Mouse (Mus musculus): ENCODE measurements around the gene Lrrc29. TPM values are rescaled to one million over a fixed set of nuclear protein-coding genes. Genes with fewer than 3 reads are reported as not detected.

Gene Lrrc29
- total RNA-seq (2021) = 1 to 10 TPM; 5.1 to 5.2 TPM

GRCm38 (mm10) chr8:105326141-105326672 lies at the start of gene Lrrc29, which contains the start of gene Tmem208:
Gene Lrrc29, minus strand, starts transcription at chr8:105326278.
Gene Tmem208, plus strand, starts transcription at chr8:105326354.
- intact Hi-C loops (cut with DNase I) = loop anchor here (2.0 kb wide), 1 partner anchor 23 kb away; the partner anchor contains the start of gene Slc9a5
- peak; percentile 97 to 98 for DNase-seq (ENCODE audit: low spot score in 2 of 2)

- no peak for DNase-seq (ENCODE audit: low spot score in 2 of 2)
- intact Hi-C loops (cut with DNase I) = loop anchor here (5.0 kb wide), 1 partner anchor 103 kb away; no protein-coding TSS in a partner anchor
Observed at GRCm38 (mm10) chr8:105374513-105374966, 48.5 kb upstream of the Lrrc29 start.

GRCm38 (mm10) chr8:105373032-105373431 lies 47.0 kb upstream of the Lrrc29 start, which contains the start of gene Plekhg4:
Gene Plekhg4, plus strand, starts transcription at chr8:105373274.
- no peak for DNase-seq (ENCODE audit: low spot score in 2 of 2)
- intact Hi-C loops (cut with DNase I) = loop anchor here (5.0 kb wide), 1 partner anchor 104 kb away; no protein-coding TSS in a partner anchor

- intact Hi-C loops (cut with DNase I) = loop anchor here (5.0 kb wide), 1 partner anchor 105 kb away; no protein-coding TSS in a partner anchor
- DNase-seq (ENCODE audit: low spot score in 2 of 2) = no peak
Observed at GRCm38 (mm10) chr8:105372473-105372872, 46.4 kb upstream of the Lrrc29 start.

- DNase-seq (ENCODE audit: low spot score in 2 of 2) = peak in 1 of 2 experiments; percentile 16
- intact Hi-C loops (cut with DNase I) = no loop called here
Observed at GRCm38 (mm10) chr8:105367107-105367506, 41.0 kb upstream of the Lrrc29 start.

GRCm38 (mm10) chr8:105361751-105362702 lies 35.9 kb upstream of the Lrrc29 start:
- DNase-seq (ENCODE audit: low spot score in 2 of 2) = no peak
- intact Hi-C loops (cut with DNase I) = no loop called here

GRCm38 (mm10) chr8:105359646-105360045 lies 33.6 kb upstream of the Lrrc29 start:
- no peak for DNase-seq (ENCODE audit: low spot score in 2 of 2)
- intact Hi-C loops (cut with DNase I) = loop anchor here (10.0 kb wide), 1 partner anchor 115 kb away; the partner anchor contains the start of gene Tppp3

- DNase-seq (ENCODE audit: low spot score in 2 of 2) = no peak
- intact Hi-C loops (cut with DNase I) = loop anchor here (10.0 kb wide), 1 partner anchor 116 kb away; the partner anchor contains the start of gene Tppp3
Observed at GRCm38 (mm10) chr8:105359208-105359607, 33.1 kb upstream of the Lrrc29 start.

GRCm38 (mm10) chr8:105356681-105357080 lies 30.6 kb upstream of the Lrrc29 start:
- intact Hi-C loops (cut with DNase I) = loop anchor here (10.0 kb wide), 1 partner anchor 118 kb away; the partner anchor contains the start of gene Tppp3
- DNase-seq (ENCODE audit: low spot score in 2 of 2) = no peak

GRCm38 (mm10) chr8:105355179-105356024 lies 29.3 kb upstream of the Lrrc29 start:
- intact Hi-C loops (cut with DNase I) = loop anchor here (10.0 kb wide), 1 partner anchor 119 kb away; the partner anchor contains the start of gene Tppp3
- DNase-seq (ENCODE audit: low spot score in 2 of 2) = no peak

GRCm38 (mm10) chr8:105354549-105354948 lies 28.5 kb upstream of the Lrrc29 start:
- DNase-seq (ENCODE audit: low spot score in 2 of 2) = no peak
- intact Hi-C loops (cut with DNase I) = loop anchor here (10.0 kb wide), 1 partner anchor 120 kb away; the partner anchor contains the start of gene Tppp3

GRCm38 (mm10) chr8:105353583-105354135 lies 27.6 kb upstream of the Lrrc29 start:
- intact Hi-C loops (cut with DNase I) = loop anchor here (10.0 kb wide), 1 partner anchor 121 kb away; the partner anchor contains the start of gene Tppp3
- DNase-seq (ENCODE audit: low spot score in 2 of 2) = no peak

GRCm38 (mm10) chr8:105350186-105350585 lies 24.1 kb upstream of the Lrrc29 start:
- intact Hi-C loops (cut with DNase I) = loop anchor here (10.0 kb wide), 1 partner anchor 125 kb away; the partner anchor contains the start of gene Tppp3
- DNase-seq (ENCODE audit: low spot score in 2 of 2) = peak; percentile 42 to 55

- DNase-seq (ENCODE audit: low spot score in 2 of 2) = peak; percentile 25 to 35
- intact Hi-C loops (cut with DNase I) = loop anchor here (2.0 kb wide), 1 partner anchor 22 kb away; the partner anchor contains the start of genes Lrrc29 and Tmem208
Observed at GRCm38 (mm10) chr8:105349096-105349771, 23.2 kb upstream of the Lrrc29 start.

GRCm38 (mm10) chr8:105348450-105349095 lies 22.5 kb upstream of the Lrrc29 start, which contains the start of gene Slc9a5:
Gene Slc9a5, plus strand, starts transcription at chr8:105348843.
- intact Hi-C loops (cut with DNase I) = loop anchor here (2.0 kb wide), 1 partner anchor 22 kb away; the partner anchor contains the start of genes Lrrc29 and Tmem208
- DNase-seq (ENCODE audit: low spot score in 2 of 2) = peak; percentile 56 to 69

- peak; percentile 83 to 95 for DNase-seq (ENCODE audit: low spot score in 2 of 2)
- intact Hi-C loops (cut with DNase I) = loop anchor here (2.0 kb wide), 1 partner anchor 21 kb away; the partner anchor contains the start of genes Lrrc29 and Tmem208
Observed at GRCm38 (mm10) chr8:105347428-105348221, 21.5 kb upstream of the Lrrc29 start, which contains the start of gene Fhod1. Gene Fhod1, minus strand, starts transcription at chr8:105347953.

Measured in left cerebral cortex, postnatal 25 days (tissue).